Mouse (Mus musculus): ENCODE measurements around the gene Ube2e2.
"Not testable (repeated sequence)": the region's sequence is repeated elsewhere in the genome, so short reads cannot be mapped to it uniquely, and the experiment has no call there.

The Ube2e2 gene

DNA sequence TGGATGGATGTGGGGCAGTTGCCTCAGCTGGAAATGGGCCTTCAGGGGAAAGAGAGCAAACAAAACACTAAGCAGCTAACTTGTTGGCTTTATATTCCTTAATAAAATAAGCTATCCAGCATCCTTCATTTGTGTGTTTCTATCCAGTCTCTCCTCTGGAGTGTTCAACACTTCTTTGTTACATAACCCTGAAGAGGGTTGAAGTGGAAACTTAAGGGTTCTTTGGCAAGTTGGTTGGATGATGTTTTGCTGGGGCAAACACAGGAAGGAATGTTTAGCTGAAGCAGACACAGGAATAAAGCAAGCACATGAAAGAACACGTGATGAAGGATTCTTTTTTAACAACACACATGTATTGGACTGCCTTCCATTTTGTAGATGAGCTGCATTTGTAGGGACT is 256.3 kb downstream of the Ube2e2 start:
- no peak for DNase-seq (ENCODE audit: low read depth)

DNA sequence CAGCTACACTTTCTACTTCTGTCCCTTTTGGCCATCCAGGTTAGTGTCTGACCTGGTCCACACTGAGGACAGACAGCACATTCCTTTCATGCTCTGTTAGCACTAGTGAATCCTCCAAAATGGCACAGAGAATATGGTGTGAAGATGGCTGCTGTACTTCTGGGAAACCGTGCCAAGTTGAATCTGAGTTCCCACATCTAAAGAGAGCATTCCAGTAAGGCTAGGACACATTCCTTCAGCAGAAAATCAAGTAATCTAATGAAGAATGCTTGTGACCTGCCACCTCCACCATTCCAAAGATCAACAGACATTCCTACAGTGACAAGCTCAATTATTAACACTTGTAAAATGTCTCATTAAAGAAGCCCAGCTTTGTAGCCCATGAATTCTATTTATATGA is 265.9 kb downstream of the Ube2e2 start:
- no peak for DNase-seq (ENCODE audit: low read depth)

DNA sequence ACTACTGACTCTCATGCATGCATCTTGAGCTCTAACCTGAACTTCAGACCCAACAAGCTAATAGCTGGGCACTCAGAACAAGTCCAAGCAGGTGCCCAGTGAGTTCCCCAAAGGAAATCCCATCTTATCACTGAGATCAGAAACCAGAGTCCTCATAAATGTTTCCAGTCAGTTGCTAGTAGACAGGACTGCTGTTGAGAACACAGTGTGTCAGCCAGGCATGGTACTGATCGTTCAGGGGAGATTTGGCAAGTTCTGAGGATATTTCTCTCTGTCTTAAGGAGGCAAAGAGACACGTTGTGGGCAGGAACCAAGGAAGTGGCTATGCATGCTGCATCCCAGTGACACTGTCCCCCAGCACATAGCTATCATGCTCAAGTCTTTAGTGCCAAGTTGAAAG is 275.5 kb downstream of the Ube2e2 start:
- no peak for DNase-seq (ENCODE audit: low read depth)

DNA sequence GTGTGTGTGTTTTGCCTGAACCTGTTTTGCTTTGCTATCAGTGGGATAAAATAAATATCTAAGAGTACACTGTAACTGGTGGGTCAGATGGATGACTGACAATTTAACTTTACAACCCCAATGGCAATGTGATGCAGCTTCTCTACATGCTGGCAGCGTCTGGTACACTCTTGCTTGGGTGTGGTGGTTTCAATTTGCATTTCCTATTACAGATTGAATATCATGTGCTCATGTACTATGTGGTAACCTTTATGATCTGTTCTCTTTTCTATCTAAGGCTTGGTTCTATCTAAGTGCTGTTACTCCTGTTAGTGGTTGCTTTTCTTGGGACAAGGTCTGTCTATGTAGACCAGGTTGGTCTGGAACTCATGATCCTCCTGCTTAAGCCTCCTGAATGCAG is 292.1 kb downstream of the Ube2e2 start:
- no peak for DNase-seq (ENCODE audit: low read depth)

- no peak for DNase-seq (ENCODE audit: low read depth)
These were observed 307.6 kb downstream of the Ube2e2 start for GRCm38 (mm10) chr14:18586239-18587034.

DNA sequence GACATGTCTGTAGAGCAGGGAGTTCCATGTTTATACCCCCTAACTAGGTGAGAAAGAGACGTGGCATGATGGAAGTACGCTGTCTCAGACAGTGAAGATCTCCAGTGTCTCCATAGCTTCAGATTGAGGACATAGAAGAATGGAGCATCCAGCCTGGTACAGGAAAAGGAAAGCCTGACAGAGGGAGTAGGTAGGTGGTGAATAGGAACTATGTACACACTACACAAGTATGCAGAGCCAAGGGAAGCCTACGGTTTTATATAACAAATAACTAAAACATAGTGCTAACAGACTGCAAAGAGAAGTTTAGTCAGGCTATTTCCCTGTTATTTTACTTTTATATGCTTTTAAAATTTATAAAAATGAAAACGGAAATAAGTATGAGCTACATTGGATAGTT is 312.3 kb downstream of the Ube2e2 start:
- DNase-seq (ENCODE audit: low read depth): no peak

GRCm38 (mm10) chr14:18574756-18575155 is 319.3 kb downstream of the Ube2e2 start:
- DNase-seq (ENCODE audit: low read depth): no peak

GRCm38 (mm10) chr14:18574130-18574721 is 319.8 kb downstream of the Ube2e2 start:
- no peak for DNase-seq (ENCODE audit: low read depth)

- no peak for DNase-seq (ENCODE audit: low read depth)
These were observed 320.6 kb downstream of the Ube2e2 start for GRCm38 (mm10) chr14:18573286-18573956.

GRCm38 (mm10) chr14:18572852-18573251 is 321.2 kb downstream of the Ube2e2 start:
- DNase-seq (ENCODE audit: low read depth): no peak

DNA sequence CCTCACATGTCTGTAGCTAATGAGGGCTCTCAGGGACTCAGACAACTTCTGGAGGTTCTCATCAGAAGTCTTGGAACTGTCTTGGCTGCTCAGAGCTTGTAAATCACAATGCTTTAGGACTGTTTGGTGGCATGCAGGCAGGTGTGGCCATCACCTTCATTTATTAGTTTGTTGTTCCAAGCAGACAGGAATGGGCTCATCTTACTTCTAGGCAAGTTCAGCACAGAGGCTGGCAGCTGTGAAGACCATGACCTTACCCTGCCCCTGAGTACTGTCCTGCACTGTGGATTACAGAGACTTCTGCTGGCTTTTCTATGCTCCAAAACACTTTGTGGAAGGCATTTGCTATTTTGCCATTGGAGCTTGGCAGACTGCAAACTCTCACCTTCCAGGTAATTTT is 324.5 kb downstream of the Ube2e2 start:
- no peak for DNase-seq (ENCODE audit: low read depth)

DNA sequence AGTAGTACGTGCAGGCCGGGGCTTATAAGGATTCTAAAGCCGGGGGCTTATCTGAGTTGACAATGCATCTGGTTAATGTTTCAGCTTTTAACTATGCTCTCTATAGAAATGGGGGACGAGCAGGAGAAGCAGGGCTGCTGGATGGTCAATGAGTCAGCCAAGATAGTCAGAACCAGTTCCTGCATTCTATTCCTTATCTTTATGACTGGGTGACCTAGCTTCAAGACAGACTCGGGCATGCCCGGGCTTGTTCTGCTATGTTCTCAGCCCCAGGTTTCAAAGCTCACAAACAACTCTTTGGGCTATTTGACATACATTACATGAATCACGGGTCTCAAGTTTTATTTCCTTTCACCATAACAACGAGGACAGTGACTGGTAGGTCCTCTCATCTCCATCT is 329.1 kb downstream of the Ube2e2 start:
- DNase-seq (ENCODE audit: low read depth): not testable (repeated sequence)

- no peak for DNase-seq (ENCODE audit: low read depth)
These were observed 338.8 kb downstream of the Ube2e2 start for GRCm38 (mm10) chr14:18555287-18555686.

DNA sequence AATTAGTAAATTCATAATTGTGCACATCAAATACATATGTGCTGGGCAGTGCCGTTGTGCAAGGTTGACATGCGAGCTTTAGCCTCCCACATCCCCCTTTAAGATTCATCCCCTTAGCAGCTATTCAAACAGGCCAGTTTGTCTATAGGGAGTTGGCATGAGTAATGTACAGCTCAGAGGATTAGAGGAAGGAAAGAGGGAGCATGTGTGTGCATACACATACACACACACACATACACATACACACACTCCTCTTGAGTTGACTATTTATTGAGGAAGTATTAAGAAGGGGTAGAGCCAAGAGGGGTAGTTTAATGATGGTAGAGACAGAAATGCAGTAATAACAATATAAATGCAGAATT is 339.5 kb downstream of the Ube2e2 start:
- no peak for DNase-seq (ENCODE audit: low read depth)

- DNase-seq (ENCODE audit: low read depth): no peak
These were observed 340.0 kb downstream of the Ube2e2 start for GRCm38 (mm10) chr14:18553987-18554626.

GRCm38 (mm10) chr14:18547541-18547940 is 346.5 kb downstream of the Ube2e2 start:
- no peak for DNase-seq (ENCODE audit: low read depth)

DNA sequence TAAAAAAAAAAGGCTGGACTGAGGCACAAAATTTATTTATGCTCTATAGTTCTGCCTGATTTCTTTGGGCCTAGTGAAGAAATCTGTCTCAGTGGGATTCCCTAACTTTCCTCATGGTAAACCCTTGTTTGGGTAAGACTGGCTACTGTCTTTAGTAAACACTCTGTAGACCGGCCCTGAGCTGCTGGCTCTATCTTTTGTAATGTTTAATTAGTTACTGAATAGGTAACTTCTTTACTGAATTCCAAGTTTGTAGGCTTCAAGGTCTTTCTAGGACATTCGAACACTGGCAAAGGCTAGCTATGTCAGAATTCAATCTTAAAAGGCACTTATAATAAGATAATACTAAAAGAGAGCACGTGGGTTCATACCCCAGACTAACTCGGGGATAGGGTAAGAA is 355.0 kb downstream of the Ube2e2 start:
- not testable (repeated sequence) for DNase-seq (ENCODE audit: low read depth)

DNA sequence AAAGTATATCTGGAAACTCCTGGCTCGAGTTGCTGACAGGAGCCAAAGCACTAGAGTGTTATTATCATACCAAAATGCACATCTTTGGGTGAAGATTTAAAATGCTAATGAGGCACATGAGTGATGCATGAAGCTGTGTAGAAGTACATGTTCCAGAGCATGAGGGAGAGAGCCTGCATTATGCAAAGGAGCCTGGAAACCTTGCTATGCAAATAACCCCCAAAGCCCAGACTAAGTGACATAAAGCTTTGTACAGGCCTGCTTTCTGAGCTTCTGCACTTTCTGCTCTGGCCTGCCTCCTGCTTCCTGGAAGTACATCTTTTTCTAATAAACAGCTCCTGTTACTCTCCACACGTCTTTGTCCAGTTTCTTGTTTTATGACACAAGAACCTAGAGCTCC is 363.2 kb downstream of the Ube2e2 start:
- DNase-seq (ENCODE audit: low read depth): no peak

- DNase-seq (ENCODE audit: low read depth): no peak
These were observed 363.6 kb downstream of the Ube2e2 start for GRCm38 (mm10) chr14:18530496-18530895.
